Mouse (Mus musculus) frontal cortex, adult (tissue): ENCODE results near the gene Errfi1.
A peak's percentile ranks its signal among the peaks of the same experiment; 100 is the strongest.
"Not testable (repeated sequence)": the region's sequence is repeated elsewhere in the genome, so short reads cannot be mapped to it uniquely, and the experiment has no call there.

ENCODE experiments used
- ATAC-seq: cut with Nextera tagmentation; 2 replicates; pipeline ENCODE4 v1.9.2; 2017; ENCODE audit warnings: mild to moderate bottlenecking, moderate library complexity, mixed read lengths; ENCODE audit not compliant: low TSS enrichment

Gene Errfi1

DNA sequence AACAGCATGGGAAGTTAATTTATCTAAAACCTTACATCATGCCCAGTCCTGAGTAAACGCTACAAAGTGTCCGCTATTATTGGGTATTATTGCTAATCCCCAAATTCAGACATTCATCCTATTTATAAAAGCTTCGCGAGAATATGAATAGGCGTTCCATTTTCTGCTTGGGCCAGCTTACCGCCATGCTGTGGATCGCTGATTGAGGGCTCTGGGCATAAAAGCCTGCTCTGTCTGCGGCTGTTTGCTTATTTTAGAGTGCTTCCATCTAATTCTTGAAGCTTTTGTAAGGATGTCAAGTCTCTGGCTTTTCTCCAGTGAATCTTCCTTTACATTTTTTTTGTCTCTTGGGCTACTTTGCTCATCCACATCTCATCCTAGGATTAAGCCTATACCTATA lies 7.4 kb upstream of the Errfi1 start:
- no peak for ATAC-seq

DNA sequence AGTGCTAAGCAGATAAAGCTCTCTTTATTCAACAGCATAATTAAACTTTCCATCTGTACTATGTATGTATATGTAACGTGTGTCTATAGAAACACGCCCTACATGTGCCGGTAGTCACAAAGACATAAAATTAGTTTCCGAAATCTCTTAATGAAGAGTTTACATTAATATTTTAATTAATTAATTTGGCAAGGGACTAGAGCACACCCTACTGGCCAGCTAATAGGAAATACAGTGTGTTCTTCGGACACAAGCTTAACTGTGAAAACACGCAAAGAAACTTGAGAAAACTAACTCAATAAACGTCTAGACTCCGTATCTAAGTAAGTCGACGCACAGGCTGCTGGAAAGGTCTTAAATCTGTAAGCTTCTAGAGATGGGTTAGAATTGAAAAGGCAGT lies 3.8 kb upstream of the Errfi1 start:
- ATAC-seq = no peak

DNA sequence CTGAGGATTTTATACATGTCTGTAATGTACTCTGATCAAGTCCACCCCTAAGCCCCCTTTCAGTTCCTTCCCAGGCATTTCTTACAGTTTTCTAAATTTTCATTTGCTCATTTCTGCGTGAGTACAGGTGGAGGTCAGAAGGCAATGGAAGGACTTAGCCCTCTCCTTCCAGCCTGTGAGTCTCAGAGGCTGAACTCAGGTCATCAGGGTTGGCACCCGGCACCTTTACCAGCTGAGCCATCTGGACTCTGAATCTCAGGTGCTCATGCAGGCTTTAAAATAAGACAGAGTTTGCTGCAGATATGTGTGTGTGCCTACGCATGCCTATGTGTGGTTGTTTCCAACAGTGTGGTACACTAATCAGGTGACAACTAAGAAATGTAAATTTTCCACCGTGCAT lies 2.8 kb upstream of the Errfi1 start:
- ATAC-seq = no peak

DNA sequence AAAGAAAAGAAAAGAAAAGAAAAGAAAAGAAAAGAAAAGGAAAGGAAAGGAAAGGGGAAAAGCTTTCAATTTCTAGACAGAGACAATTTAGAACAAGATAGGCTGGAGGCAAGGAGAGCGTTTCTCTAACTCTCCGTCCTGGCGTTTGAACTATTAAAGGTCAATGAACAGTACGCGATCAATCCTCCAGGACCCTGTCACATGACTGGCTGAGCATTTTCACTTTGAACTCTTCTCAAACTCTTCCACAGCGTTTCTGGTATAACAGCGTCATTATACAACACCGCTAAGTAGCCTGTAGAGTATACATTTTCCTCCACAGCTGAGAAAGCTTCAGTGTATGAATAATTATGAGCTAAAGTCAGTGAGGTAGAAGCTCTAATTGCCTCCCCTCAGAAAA lies 1.7 kb upstream of the Errfi1 start:
- ATAC-seq = no peak

DNA sequence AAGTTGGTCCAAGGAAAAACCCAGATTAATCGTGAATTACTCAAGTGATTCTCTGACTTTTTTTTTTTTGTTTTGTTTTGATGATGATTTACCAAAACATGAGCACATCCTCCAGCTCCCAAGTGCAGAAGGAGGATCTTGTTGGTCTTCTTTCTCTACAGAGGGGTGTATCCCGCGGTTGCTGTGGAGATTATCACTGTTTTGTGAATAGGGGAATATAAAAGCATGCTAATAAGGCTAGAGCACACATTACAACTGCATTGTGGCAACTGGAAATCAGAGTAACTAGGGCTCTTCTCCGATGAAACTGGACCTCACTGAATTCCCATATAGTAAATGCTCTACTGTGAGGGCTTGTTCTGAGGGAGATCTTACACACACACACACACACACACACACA lies 1.2 kb upstream of the Errfi1 start:
- no peak for ATAC-seq

DNA sequence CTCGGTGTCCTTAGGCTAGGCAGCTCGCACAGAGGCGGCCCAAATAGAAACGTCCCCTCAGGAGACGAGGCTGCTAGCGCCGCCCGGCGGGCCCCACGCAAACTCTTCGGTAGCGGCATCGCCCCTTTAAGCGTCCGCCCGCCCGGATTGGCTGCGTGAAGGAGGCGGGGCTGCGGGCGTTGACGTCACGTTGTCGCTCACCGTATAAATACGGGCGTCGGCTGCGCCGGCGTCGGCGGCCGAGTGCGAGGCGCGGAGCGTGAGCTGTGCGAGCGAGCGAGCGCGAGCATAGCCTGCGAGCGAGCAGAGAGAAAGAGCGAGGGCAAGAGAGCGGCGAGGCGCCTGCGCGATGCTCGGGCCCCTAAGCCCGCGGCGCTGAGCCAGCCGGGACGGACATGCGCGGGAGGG lies 1.1 kb downstream of the Errfi1 start:
- ATAC-seq = peak; percentile 96

DNA sequence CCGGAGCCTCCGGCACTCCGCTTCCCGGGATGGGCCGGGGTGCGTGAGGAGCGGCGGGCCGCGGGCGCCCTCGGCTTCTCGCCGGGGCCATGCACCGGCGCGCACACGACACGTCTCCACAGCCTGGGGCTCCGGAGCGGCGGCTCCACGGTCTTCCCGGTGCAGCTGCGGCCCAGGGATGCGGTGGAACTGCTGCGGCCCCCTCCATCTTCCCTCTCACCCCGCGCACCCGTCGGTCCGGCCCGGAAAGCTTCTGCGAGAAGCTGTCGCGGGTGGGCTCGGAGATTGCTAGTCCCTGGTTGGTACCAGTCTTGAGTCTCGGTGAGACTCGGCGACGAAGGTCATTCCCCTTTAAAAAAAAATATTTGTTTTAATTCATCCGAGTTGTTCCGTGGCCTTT lies 1.6 kb downstream of the Errfi1 start:
- ATAC-seq = peak; percentile 45; the same call in 1 of the 2 replicates

DNA sequence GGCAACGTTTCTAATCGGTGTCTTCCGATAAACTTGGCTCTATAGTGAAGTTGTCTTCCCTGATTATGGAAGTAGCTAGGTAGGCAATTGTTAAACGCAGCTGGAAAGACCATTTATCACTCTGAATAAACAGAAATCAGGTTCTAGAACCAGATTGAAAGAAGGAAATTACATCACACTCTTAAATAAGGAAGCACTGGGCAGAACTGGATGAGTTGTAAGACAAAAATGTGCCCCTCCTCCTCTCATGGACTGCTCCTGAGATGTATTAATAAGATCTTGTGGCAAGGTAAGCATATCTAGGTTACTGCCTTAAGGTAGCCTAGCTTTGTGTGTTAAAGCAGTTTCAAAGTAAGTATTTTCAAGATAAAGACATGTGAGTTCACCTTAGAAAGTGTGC lies 6.8 kb downstream of the Errfi1 start:
- ATAC-seq = no peak

DNA sequence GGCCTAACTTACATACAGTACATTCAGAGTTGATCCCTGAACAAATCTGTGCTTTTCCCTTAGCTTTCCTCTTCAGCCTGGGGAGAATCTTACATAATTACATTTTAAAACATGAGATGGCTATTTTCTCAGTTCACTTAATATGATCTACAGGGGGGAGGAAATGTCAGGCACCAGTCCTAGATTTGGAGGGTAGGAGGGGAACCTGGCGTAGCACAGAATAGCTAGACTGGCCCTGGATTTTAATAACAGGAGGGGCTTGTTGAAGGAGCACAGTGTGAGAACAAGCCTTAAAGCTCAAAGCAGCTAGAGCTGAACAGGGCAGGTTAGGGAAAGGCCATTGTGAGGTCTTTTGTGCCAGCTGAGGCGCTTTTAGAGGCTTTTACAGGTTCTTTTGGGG lies 7.4 kb downstream of the Errfi1 start:
- ATAC-seq = no peak

DNA sequence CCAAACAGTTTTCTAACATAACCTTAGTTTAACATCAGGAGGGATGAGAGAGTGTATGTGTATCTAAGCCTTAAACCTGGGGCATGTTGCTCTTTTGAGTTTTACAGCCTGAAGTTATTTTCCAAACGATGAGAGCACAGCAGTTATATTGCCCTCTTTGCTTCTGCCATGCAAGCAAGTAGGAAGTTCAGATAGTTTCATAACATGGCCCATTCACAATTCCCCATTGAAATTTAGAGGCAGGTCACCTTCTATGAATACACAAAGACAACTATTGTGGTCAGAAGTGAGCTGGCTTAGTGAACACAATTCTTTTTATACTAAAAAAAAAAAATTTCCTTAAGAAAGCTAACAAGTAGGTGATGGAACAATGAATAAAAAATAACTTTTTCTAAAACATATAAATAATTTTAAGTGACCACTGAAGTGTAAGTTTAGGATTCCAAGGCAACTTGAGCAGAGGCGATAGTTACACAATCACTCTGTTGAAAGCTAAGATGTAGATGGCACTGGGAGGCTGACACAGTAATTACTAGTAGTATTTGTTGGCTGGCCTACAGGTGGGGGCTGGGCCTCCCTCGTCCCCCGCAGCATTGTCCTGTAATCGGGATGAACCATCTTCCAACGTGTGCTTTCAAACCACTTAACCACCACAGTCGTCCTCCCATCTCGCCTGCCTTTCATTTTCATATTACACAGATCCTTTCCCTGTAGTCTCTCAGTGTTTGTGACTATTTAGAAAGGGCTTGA lies 9.1 kb downstream of the Errfi1 start:
- no peak for ATAC-seq

DNA sequence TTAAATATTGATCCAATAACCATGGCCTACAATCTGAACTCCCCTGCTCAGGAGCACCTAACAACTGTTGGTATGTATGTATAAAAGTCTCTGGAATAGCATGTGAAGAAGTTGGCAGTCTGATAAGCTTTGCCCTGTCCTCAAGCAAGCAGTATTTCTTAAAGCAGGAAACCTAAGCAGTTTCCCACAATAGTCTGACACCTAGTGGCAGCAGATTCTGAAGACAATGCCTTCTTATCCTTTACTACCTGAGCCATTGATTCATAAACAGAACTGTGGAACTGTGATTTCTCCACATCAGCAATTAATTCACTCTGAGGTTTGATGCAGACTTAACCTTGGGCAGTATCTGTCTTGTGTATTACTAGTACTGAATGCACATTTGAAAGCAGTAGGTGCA lies 11.7 kb downstream of the Errfi1 start:
- ATAC-seq = no peak

DNA sequence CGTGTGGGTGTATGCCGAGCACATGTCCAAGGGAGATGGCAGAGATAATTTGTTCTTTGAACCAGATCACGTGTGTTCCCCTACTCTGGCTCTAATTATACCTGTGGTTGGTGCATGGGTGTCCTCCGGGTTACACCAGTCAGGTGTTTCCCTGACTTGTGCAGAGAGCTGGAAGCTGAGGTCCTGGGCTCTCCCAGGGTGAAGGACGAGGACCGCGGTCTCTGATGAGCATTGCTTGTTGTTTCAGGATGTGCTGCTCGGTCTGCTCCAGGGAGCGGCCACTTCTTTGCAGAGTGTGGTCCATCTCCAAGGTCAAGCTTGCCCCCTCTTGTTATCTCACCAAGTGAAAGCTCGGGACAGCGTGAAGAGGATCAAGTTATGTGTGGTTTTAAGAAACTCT lies 12.3 kb downstream of the Errfi1 start:
- ATAC-seq = no peak

DNA sequence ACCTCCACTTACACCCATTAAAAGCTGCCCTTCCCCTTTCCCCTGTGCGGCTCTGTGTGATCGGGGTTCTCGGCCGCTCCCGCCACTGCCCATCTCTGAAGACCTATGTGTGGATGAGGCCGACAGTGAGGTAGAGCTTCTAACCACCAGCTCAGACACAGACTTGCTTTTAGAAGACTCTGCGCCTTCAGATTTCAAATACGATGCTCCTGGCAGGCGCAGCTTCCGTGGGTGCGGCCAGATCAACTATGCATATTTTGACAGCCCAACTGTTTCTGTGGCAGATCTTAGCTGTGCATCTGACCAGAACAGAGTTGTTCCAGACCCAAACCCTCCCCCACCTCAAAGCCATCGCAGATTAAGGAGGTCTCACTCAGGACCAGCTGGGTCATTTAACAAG lies 12.8 kb downstream of the Errfi1 start:
- ATAC-seq = peak; percentile 64; the same call in 1 of the 2 replicates

DNA sequence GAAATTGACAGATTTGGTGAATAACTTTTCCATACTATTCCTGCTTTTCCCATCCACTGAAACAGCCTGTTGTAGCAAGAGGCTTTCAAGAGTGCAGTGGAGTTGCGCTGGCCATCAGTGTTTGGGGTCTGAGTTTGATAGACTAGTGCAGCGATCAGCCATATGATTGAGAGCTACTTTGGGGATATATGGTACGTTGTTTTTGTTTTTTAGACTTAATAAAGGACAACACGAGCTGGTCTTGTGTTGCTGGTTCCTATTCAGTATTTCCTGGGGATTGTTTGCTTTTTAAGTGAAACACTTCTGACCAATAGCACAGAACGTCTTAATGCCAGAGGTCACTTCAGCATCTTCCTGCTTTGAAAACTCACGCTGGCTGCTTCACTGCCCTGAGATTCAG lies 14.4 kb downstream of the Errfi1 start:
- no peak for ATAC-seq

DNA sequence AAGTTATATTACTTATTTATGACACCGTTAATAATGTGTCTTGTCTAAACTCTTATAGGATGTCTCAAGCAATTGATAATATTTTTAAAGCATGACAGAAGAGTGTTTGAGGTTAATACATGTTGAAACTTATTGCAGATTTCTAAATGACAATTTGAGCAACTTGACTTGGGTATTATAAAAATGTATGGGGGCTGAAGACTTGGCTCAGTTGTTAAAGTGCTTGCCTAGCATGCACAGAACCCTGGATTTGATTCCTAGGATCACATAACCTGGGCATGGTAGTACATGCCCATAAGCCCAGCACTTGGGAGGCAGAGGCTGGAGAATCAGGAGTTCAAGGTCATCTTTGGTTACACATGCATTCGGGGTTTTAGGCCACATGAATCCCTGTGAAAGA lies 15.1 kb downstream of the Errfi1 start:
- no peak for ATAC-seq

DNA sequence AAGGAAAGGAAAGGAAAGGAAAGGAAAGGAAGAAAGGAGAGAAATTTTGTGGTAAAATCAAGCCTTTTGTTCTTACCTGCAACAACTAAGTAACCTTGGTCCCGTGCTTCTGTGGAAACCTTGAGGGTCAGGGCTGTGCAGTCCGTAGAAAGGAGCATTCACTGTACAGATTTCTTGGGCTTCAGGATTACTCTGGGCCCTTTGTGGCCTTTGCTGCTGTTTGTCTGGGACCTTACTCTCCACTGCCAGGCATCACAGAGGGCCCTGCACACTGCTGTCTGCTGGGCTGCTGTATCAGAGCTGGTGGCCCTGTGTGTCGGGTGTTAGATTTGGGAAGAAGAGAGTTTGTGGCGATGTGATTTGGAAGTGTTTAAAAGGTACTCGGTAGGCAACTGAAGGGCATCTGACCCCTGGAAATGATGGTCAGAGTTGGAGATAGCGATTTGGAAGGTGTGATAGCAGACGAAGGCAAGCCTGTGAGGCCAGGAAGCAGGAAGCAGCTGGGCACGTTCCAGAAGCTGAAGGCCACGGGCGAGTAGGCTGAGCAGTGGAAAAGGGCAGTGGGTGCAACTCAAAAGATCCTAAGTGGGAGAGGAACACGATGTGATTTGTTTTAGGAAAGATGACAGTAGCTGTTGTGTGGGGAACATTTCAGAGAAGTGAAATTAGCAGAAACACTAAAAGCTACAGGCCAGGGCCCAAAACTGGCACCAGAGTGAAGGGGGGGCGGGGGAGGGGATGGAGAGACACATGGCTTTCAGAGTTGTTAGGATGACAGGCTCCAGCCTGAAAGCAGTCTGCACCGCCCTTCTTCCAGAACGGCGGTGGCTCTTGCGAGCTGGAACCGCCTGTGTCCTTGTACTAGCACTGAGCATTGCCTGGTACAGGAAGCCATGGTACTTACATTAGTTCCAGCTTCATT lies 15.8 kb downstream of the Errfi1 start:
- ATAC-seq = no peak

DNA sequence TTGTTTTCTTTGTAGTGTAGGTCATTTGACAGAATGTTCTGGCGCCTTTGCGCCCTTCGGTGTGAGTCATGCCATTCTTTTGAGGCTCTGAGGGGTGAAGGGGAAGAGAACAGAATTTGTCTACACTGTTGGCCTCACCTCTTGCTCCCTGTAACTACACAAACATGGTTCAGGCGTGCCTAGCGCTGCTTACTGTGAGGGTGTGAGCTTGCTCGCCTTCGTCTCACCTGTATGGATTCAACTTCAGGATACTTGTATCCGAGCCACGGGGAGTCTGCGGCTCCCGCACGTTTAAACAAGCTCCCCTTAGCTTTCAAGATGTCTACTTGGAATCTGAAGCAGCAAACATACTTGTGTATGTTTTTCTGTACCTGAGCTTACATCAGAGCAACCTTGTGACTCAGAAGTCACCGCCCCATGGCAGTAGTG lies 17.3 kb downstream of the Errfi1 start:
- ATAC-seq = no peak

DNA sequence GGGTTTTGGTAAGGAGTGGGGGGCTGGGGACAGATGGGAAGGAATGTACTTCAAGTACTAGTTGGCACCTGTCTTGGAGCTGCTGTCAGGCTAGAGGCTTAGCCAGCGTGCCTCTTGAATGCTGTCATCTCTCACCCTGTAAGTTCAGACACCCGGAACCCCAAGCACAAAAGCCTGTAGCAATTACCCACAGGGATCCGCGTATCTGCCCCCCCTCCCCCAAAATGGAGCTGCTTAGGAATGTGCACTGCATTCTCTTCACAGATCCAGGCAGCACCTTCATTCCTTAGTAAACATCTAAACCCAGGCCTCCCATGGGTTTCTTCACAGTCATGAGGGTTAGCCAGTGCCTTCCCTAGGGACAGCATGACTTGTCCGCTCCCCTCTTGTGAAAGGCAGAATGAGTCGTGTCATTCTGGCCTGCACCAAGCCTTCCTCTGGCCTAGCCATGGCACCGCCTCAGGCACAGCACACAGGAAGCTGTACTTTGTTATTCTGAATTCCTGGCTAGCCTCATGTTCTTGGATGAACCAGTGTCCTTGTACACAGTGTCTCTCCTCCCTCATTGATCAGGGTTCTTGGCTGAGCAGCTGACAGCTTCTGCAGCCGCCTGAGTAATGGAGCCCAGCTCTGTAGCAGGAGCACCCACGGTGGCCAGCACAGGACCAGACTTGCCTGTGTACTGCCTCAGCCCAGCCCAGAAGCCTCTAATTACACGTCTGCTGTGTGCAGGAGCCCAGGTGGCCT lies 17.8 kb downstream of the Errfi1 start:
- peak; percentile 55; the same call in 1 of the 2 replicates for ATAC-seq

DNA sequence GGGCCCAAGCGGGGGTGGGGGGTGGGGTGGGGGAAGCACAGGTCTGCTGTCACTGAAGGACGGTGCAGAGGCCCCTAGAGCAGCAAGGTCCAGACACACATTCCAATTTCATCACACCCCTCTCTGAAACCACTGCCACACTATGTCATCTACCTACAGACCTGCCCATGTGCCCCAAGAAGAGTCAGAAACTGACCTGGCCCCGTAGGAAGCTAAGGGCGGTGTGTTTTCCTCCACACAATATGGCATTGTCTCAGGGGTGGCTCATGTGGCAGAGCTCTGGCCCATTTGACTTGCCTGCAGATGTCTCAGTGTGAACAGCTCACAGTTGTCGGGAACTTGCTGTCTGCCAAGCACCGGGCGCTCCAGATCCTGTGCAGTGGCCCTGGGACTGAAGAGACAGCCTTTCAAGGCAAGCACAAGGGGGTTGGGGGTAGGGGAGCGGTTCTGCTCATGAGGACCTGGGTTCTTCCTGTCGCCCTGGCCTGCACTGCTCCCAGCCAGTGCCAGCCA lies 18.5 kb downstream of the Errfi1 start:
- peak; percentile 70 for ATAC-seq

DNA sequence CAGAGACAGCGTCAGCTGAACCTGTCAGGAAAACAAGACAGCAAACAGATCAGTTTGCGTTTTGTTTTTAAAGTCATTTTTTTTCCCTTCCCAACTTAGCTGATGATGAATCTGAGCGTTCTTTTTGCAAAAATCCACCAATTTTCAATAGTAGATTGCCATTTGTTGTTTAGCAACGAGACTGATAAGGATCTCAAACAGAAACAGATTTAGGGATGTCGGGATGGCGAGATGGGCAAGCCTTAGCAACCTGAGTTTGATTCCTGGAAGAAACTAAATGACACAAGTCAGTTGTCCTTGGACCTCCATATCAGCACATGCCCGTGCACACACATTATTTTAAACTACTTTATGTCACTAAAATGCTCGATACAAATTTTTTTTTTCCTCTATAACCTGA lies 19.0 kb downstream of the Errfi1 start:
- no peak for ATAC-seq

DNA sequence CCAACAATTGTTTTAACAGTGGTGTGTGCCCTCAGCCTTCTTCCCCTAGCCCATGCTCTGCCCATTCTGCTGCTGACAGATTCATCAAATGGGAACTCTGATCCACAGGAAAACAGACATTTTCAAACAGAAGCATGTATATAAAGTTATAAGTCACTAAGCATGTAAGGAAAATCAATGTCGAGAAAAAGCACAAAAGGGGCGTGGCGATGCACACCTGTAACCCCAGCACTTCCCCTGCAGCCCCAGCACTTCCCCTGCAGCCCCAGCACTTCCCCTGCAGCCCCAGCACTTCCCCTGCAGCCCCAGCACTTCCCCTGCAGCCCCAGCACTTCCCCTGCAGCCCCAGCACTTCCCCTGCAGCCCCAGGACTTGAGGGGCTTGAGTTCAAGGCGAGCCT lies 20.7 kb downstream of the Errfi1 start:
- not testable (repeated sequence) for ATAC-seq

DNA sequence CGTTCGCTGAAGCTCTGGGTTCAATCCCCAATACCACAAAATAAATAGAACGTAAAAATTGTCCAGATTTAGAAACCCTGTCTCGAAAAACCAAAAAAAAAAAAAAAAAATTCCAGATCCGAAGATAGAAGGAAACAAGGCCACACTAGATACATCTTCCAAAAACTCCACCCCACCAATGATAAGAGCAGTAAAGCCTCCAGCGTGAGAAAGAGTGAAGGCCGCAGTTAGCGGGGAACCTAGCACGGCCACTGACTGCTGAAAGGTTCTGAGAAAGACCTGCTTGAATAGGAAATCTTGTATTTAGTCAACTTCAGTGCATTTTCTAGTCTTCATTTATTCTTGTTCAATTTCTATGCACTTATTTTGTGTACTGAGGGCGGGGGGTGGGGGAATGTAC lies 21.7 kb downstream of the Errfi1 start:
- ATAC-seq = no peak
